Mouse (Mus musculus): ENCODE data around the gene Pcp4.
A peak's percentile ranks its signal among the peaks of the same experiment; 100 is the strongest.

Gene Pcp4

GRCm38 (mm10) chr16:96487007-96487684, 19.7 kb downstream of the Pcp4 start:
- no peak for DNase-seq (ENCODE audit: low spot score in 2 of 2)

- no peak for DNase-seq (ENCODE audit: low spot score in 2 of 2)
Measured at GRCm38 (mm10) chr16:96488038-96488437, 20.6 kb downstream of the Pcp4 start.

- no peak for DNase-seq (ENCODE audit: low spot score in 2 of 2)
Measured at GRCm38 (mm10) chr16:96491530-96491929, 24.1 kb downstream of the Pcp4 start.

- no peak for DNase-seq (ENCODE audit: low spot score in 2 of 2)
Measured at GRCm38 (mm10) chr16:96494079-96494478, 26.7 kb downstream of the Pcp4 start.

GRCm38 (mm10) chr16:96498951-96499350, 31.5 kb downstream of the Pcp4 start:
- peak; percentile 33 to 45 for DNase-seq (ENCODE audit: low spot score in 2 of 2)

- DNase-seq (ENCODE audit: low spot score in 2 of 2), result no peak
Measured at GRCm38 (mm10) chr16:96501241-96501640, 33.8 kb downstream of the Pcp4 start.

- no peak for DNase-seq (ENCODE audit: low spot score in 2 of 2)
Measured at GRCm38 (mm10) chr16:96502586-96502985, 35.2 kb downstream of the Pcp4 start.

GRCm38 (mm10) chr16:96514466-96514865, 47.1 kb downstream of the Pcp4 start:
- DNase-seq (ENCODE audit: low spot score in 2 of 2), result no peak

- no peak for DNase-seq (ENCODE audit: low spot score in 2 of 2)
Measured at GRCm38 (mm10) chr16:96527476-96527875, 60.1 kb downstream of the Pcp4 start.

- DNase-seq (ENCODE audit: low spot score in 2 of 2), result no peak
Measured at GRCm38 (mm10) chr16:96528471-96528870, 61.1 kb downstream of the Pcp4 start.

GRCm38 (mm10) chr16:96529896-96530568, 62.6 kb downstream of the Pcp4 start:
- no peak for DNase-seq (ENCODE audit: low spot score in 2 of 2)

GRCm38 (mm10) chr16:96530569-96530898, 63.1 kb downstream of the Pcp4 start:
- DNase-seq (ENCODE audit: low spot score in 2 of 2), result no peak

GRCm38 (mm10) chr16:96531029-96531428, 63.6 kb downstream of the Pcp4 start:
- no peak for DNase-seq (ENCODE audit: low spot score in 2 of 2)

GRCm38 (mm10) chr16:96533710-96534109, 66.3 kb downstream of the Pcp4 start:
- peak in 1 of 2 experiments; percentile 42 for DNase-seq (ENCODE audit: low spot score in 2 of 2)

GRCm38 (mm10) chr16:96535271-96535670, 67.9 kb downstream of the Pcp4 start:
- peak; percentile 61 to 79 for DNase-seq (ENCODE audit: low spot score in 2 of 2)

- DNase-seq (ENCODE audit: low spot score in 2 of 2), result no peak
Measured at GRCm38 (mm10) chr16:96536426-96536825, 69.0 kb downstream of the Pcp4 start.

- no peak for DNase-seq (ENCODE audit: low spot score in 2 of 2)
Measured at GRCm38 (mm10) chr16:96539091-96539490, 71.7 kb downstream of the Pcp4 start.

- no peak for DNase-seq (ENCODE audit: low spot score in 2 of 2)
Measured at GRCm38 (mm10) chr16:96541056-96541455, 73.7 kb downstream of the Pcp4 start.

- no peak for DNase-seq (ENCODE audit: low spot score in 2 of 2)
Measured at GRCm38 (mm10) chr16:96552680-96553079, 85.3 kb downstream of the Pcp4 start.

- peak in 1 of 2 experiments; percentile 40 for DNase-seq (ENCODE audit: low spot score in 2 of 2)
Measured at GRCm38 (mm10) chr16:96555412-96555811, 88.0 kb downstream of the Pcp4 start.

- no peak for DNase-seq (ENCODE audit: low spot score in 2 of 2)
Measured at GRCm38 (mm10) chr16:96556621-96557020, 89.2 kb downstream of the Pcp4 start.

- DNase-seq (ENCODE audit: low spot score in 2 of 2), result no peak
Measured at GRCm38 (mm10) chr16:96558341-96558740, 90.9 kb downstream of the Pcp4 start.

GRCm38 (mm10) chr16:96559796-96560195, 92.4 kb downstream of the Pcp4 start:
- no peak for DNase-seq (ENCODE audit: low spot score in 2 of 2)

All from frontal cortex, postnatal 36 days (tissue).